In the genomic region with DNA sequence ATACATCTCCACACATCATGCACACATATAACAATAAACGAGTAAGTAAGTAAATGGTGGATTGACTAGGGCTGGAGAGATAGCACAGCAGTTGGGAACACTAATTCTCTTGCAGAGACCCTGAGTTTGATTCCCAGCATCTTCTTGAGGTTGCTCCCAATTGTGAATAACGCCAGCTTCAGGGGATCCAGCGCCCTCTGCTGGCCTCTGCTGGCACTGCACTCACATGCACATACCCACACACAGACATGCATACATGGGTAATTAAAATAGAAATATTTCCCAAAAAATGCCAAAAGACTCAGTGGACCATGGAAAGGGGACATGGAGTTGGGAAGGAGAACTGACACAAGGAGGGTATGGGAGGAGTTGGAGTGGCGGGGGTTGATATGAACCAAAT, we compare ENCODE assay signal across 10 mouse cellular contexts. TPM values are rescaled to one million over a fixed set of nuclear protein-coding genes. Genes with fewer than 3 reads are reported as not detected.
DNase-seq lines count a peak whose midpoint lies in the region; ATAC-seq and TF ChIP-seq lines count a peak whose summit lies in the region.
"Had no signal": no experiment of that assay in that cellular context is flagged by ENCODE, and none has a peak within 500 bp of the region (broad histone marks: within the 10 kb centered on the region; RNA-seq: fewer than 3 reads in every experiment).

No protein-coding gene starts in this region.

- DNase-seq in gastrocnemius, adult 2 months: no peak
- DNase-seq in gastrocnemius, adult 8-10 months (ENCODE audit: low spot score in 2 of 2): no peak
- no peak for DNase-seq in lung, postnatal 0 days (ENCODE audit: low spot score)
- DNase-seq in lung, postnatal 25 days (ENCODE audit: low spot score): no peak
- peak; percentile 42 for DNase-seq in NIH3T3 (ENCODE audit: low read depth)
- DNase-seq in stomach, postnatal 0 days (ENCODE audit: low spot score): no peak
- no peak for DNase-seq in adrenal gland, postnatal 14 days

- no peak overlapping the region for H3K4me2 ChIP-seq in lung, postnatal 0 days (replicated peaks; ENCODE audit: low read depth, low read length)
- H3K4me2 ChIP-seq in stomach, postnatal 0 days (replicated peaks; ENCODE audit: low read depth): no peak overlapping the region
- no peak overlapping the region for H3K4me2 ChIP-seq in heart, embryonic 12.5 days

- no peak overlapping the region for H3K9ac ChIP-seq in lung, postnatal 0 days (replicated peaks; ENCODE audit: low read depth)
- no peak overlapping the region for H3K9ac ChIP-seq in stomach, postnatal 0 days (ENCODE audit: low read length)
- no peak overlapping the region for H3K9ac ChIP-seq in heart, embryonic 12.5 days

- no peaks in the 10 kb centered on the region for H3K9me3 ChIP-seq in lung, postnatal 0 days (ENCODE audit: low read length)
- H3K9me3 ChIP-seq in stomach, postnatal 0 days (ENCODE audit: control insufficient read depth, low read length): no peaks in the 10 kb centered on the region
- H3K9me3 ChIP-seq in heart, embryonic 12.5 days (replicated peaks): no peaks in the 10 kb centered on the region
- H3K9me3 ChIP-seq: heart, embryonic 10.5 days had no signal

- H3K4me3 ChIP-seq in gastrocnemius, adult 2 months: no peak overlapping the region
- no peak overlapping the region for H3K4me3 ChIP-seq in lung, postnatal 0 days (ENCODE audit: low read depth, low read length)
- no peak overlapping the region for H3K4me3 ChIP-seq in stomach, postnatal 0 days (ENCODE audit: low read depth, low read length)
- H3K4me3 ChIP-seq in heart, embryonic 12.5 days: no peak overlapping the region
- H3K4me3 ChIP-seq: heart, embryonic 10.5 days; megakaryocyte, embryonic 14.5 days had no signal

- WGBS in lung, postnatal 0 days: 62% methylated on average over 4 of the region's 4 CpGs
- 69% methylated on average over 4 of the region's 4 CpGs for WGBS in stomach, postnatal 0 days
- 66% methylated on average over 4 of the region's 4 CpGs for WGBS in heart, embryonic 12.5 days

- H3K27ac ChIP-seq in gastrocnemius, adult 2 months: no peak overlapping the region
- H3K27ac ChIP-seq in lung, postnatal 0 days (ENCODE audit: low read length): no peak overlapping the region
- H3K27ac ChIP-seq in stomach, postnatal 0 days (replicated peaks): no peak overlapping the region
- H3K27ac ChIP-seq in heart, embryonic 12.5 days (ENCODE audit: poor library complexity, severe bottlenecking): no peak overlapping the region
- H3K27ac ChIP-seq: heart, embryonic 10.5 days had no signal

- peak; percentile 44 for TF ChIP-seq CTCF in gastrocnemius, adult 2 months (IDR thresholded peaks at IDR 0.05)
- TF ChIP-seq CTCF in lung, postnatal 0 days (IDR thresholded peaks at IDR 0.05): peak; percentile 36
- TF ChIP-seq CTCF in stomach, postnatal 0 days (IDR thresholded peaks at IDR 0.05; ENCODE audit: low read depth): peak; percentile 46

- intact Hi-C loops in gastrocnemius, adult 2 months (cut with DNase I): loop anchor here (1.0 to 10.0 kb wide), 2 partner anchors 148 to 244 kb away; partner anchors contain the start of genes Tlr12 and Zscan20

- TF ChIP-seq EP300 in lung, postnatal 0 days (IDR thresholded peaks at IDR 0.05): no peak
- TF ChIP-seq EP300 in stomach, postnatal 0 days (optimal IDR thresholded peaks at IDR 0.05): no peak

- H3K4me1 ChIP-seq in lung, postnatal 0 days (ENCODE audit: insufficient read depth, low read depth, low read length): no peaks in the 10 kb centered on the region
- H3K4me1 ChIP-seq in stomach, postnatal 0 days (replicated peaks; ENCODE audit: control insufficient read depth, insufficient read depth): no peaks in the 10 kb centered on the region
- H3K4me1 ChIP-seq in heart, embryonic 12.5 days (replicated peaks): peaks cover 9% of the 10 kb centered on the region

- H3K27me3 ChIP-seq in lung, postnatal 0 days (replicated peaks; ENCODE audit: insufficient read depth, low read length): no peaks in the 10 kb centered on the region
- H3K27me3 ChIP-seq in stomach, postnatal 0 days (ENCODE audit: control insufficient read depth, insufficient read depth, low read length): no peaks in the 10 kb centered on the region
- peaks cover 5% of the 10 kb centered on the region for H3K27me3 ChIP-seq in heart, embryonic 12.5 days (replicated peaks)

- H3K36me3 ChIP-seq in lung, postnatal 0 days (ENCODE audit: insufficient read depth, low read length): no peaks in the 10 kb centered on the region
- no peaks in the 10 kb centered on the region for H3K36me3 ChIP-seq in stomach, postnatal 0 days (ENCODE audit: control insufficient read depth, insufficient read depth, low read length)
- H3K36me3 ChIP-seq in heart, embryonic 12.5 days: no peaks in the 10 kb centered on the region
- H3K36me3 ChIP-seq: heart, embryonic 10.5 days had no signal

- ATAC-seq in lung, postnatal 0 days: no peak
- no peak for ATAC-seq in stomach, postnatal 0 days (ENCODE audit: low FRiP score, low TSS enrichment)
- no peak for ATAC-seq in heart, embryonic 12.5 days (ENCODE audit: insufficient number of reproducible peaks, low FRiP score)

RNA-seq across cellular contexts. Expression of gene Trim62, which starts 24.5 kb away (rescaled TPM):
- under 1 TPM; 0.50 to 0.74 TPM for total RNA-seq in gastrocnemius, adult 2 months (2021)
- under 1 TPM; 0.36 to 0.67 (median 0.45) TPM for total RNA-seq in gastrocnemius, adult 8-10 months (2022)
- polyA plus RNA-seq in lung, postnatal 0 days (2015; fragmentation: Nextera tagmentation; extraction: Ambion mirVana): 2.5 and 3.3 TPM in 2 replicates
- polyA plus RNA-seq in stomach, postnatal 0 days (2015; fragmentation: Nextera tagmentation; extraction: Ambion mirVana): 2.6 and 3.5 TPM in 2 replicates
- 10.0 and 11.0 TPM in 2 replicates for total RNA-seq in adrenal gland, postnatal 14 days (2021)
- polyA plus RNA-seq in heart, embryonic 12.5 days (2016; fragmentation: Nextera tagmentation; extraction: Ambion mirVana): 5.0 and 6.1 TPM in 2 replicates

RNA-seq across cellular contexts. Expression of gene Zfp362, which starts 53.0 kb away (rescaled TPM):
- total RNA-seq in gastrocnemius, adult 2 months (2021): 10 to 100 TPM in 1 of 2 experiments, 1 to 10 TPM in 1; 10.0 to 10.5 TPM
- total RNA-seq in gastrocnemius, adult 8-10 months (2022): 1 to 10 TPM; 7.9 to 9.0 (median 8.6) TPM
- 21.6 and 23.8 TPM in 2 replicates for polyA plus RNA-seq in lung, postnatal 0 days (2015; fragmentation: Nextera tagmentation; extraction: Ambion mirVana)
- polyA plus RNA-seq in stomach, postnatal 0 days (2015; fragmentation: Nextera tagmentation; extraction: Ambion mirVana): 11.3 and 13.9 TPM in 2 replicates
- total RNA-seq in adrenal gland, postnatal 14 days (2021): 32.2 and 39.1 TPM in 2 replicates
- polyA plus RNA-seq in heart, embryonic 12.5 days (2016; fragmentation: Nextera tagmentation; extraction: Ambion mirVana): 21.3 and 21.8 TPM in 2 replicates
